ENCODE assay signal across 7 mouse cellular contexts in genomic region chr11:75551961-75552441, GRCm38 (mm10). TPM values are rescaled to one million over a fixed set of nuclear protein-coding genes. Genes with fewer than 3 reads are reported as not detected.
DNase-seq lines count a peak whose midpoint lies in the region; ATAC-seq and TF ChIP-seq lines count a peak whose summit lies in the region.

No protein-coding gene starts in this region.

- DNase-seq in right cerebral cortex, adult 18-20 months, result peak; percentile 60
- DNase-seq in right cerebral cortex, postnatal 4 days, result no peak
- peak; percentile 81 to 82 for DNase-seq in heart, adult 9 months (ENCODE audit: low spot score in 2 of 2)
- no peak for DNase-seq in limb, embryonic 10.5 days (ENCODE audit: low spot score)
- peak; percentile 61 for DNase-seq in stomach, postnatal 0 days (ENCODE audit: low spot score)
- no peak for DNase-seq in natural killer cell, adult 2 months (ENCODE audit: low spot score in 2 of 2)

- no peaks in the 10 kb centered on the region for H3K36me3 ChIP-seq in limb, embryonic 10.5 days
- H3K36me3 ChIP-seq in stomach, postnatal 0 days (ENCODE audit: control insufficient read depth, insufficient read depth, low read length), result no peaks in the 10 kb centered on the region; the same call in 1 of the 2 replicates

- H3K9me3 ChIP-seq in limb, embryonic 10.5 days (replicated peaks), result no peaks in the 10 kb centered on the region
- no peaks in the 10 kb centered on the region for H3K9me3 ChIP-seq in stomach, postnatal 0 days (ENCODE audit: control insufficient read depth, low read length)

- no peak for TF ChIP-seq CTCF in cortical plate, adult 2 months (IDR thresholded peaks at IDR 0.05; ENCODE audit: extremely low read depth, insufficient read depth, low read length)
- no peak for TF ChIP-seq CTCF in stomach, postnatal 0 days (IDR thresholded peaks at IDR 0.05; ENCODE audit: low read depth)

- 0 out of 2 replicates have a peak, but pooled peaks have one; percentile 29 for TF ChIP-seq POLR2A in cortical plate, adult 2 months (IDR thresholded peaks at IDR 0.05; ENCODE audit: extremely low read depth, insufficient read depth, low read length)

- no peak overlapping the region for H3K4me3 ChIP-seq in cortical plate, adult 2 months (ENCODE audit: insufficient read depth, low read length)
- H3K4me3 ChIP-seq in limb, embryonic 10.5 days, result no peak overlapping the region
- H3K4me3 ChIP-seq in stomach, postnatal 0 days (ENCODE audit: low read depth, low read length), result no peak overlapping the region

- H3K4me2 ChIP-seq in stomach, postnatal 0 days (replicated peaks; ENCODE audit: low read depth), result 0 out of 2 replicates have a peak overlapping the region, but pooled peaks have one; percentile 23

- no peaks in the 10 kb centered on the region for H3K27me3 ChIP-seq in limb, embryonic 10.5 days (ENCODE audit: low read depth, poor library complexity, severe bottlenecking)
- no peaks in the 10 kb centered on the region for H3K27me3 ChIP-seq in stomach, postnatal 0 days (ENCODE audit: control insufficient read depth, insufficient read depth, low read length)

- TF ChIP-seq EP300 in stomach, postnatal 0 days (optimal IDR thresholded peaks at IDR 0.05), result no peak

- peak overlapping the region; percentile 49 for H3K27ac ChIP-seq in cortical plate, adult 2 months (ENCODE audit: insufficient read depth, low read length)
- H3K27ac ChIP-seq in limb, embryonic 10.5 days, result peak overlapping the region; percentile 73
- H3K27ac ChIP-seq in stomach, postnatal 0 days (replicated peaks), result peak overlapping the region; percentile 88

- ATAC-seq in stomach, postnatal 0 days (ENCODE audit: low FRiP score, low TSS enrichment), result peak; percentile 79

- peaks cover 5% of the 10 kb centered on the region for H3K4me1 ChIP-seq in cortical plate, adult 2 months (ENCODE audit: control insufficient read depth, insufficient read depth, low read length)
- H3K4me1 ChIP-seq in limb, embryonic 10.5 days, result peaks cover 41% of the 10 kb centered on the region
- peaks cover 22% of the 10 kb centered on the region for H3K4me1 ChIP-seq in stomach, postnatal 0 days (replicated peaks; ENCODE audit: control insufficient read depth, insufficient read depth)

- 77% methylated on average over 9 of the region's 9 CpGs for WGBS in limb, embryonic 10.5 days
- WGBS in stomach, postnatal 0 days, result 37% methylated on average over 9 of the region's 9 CpGs

- H3K9ac ChIP-seq in stomach, postnatal 0 days (ENCODE audit: low read length), result peak overlapping the region; percentile 31; the same call in 1 of the 2 replicates

RNA-seq across cellular contexts. Expression of gene Slc43a2, which starts 20.5 kb away (rescaled TPM):
- 32.0 and 34.3 TPM in 2 replicates for polyA plus RNA-seq in cortical plate, adult 2 months (2012; rRNA removed)
- polyA plus RNA-seq in limb, embryonic 10.5 days (2016; fragmentation: Nextera tagmentation; extraction: Ambion mirVana), result 3.4 and 4.9 TPM in 2 replicates
- polyA plus RNA-seq in stomach, postnatal 0 days (2015; fragmentation: Nextera tagmentation; extraction: Ambion mirVana), result 5.7 and 6.4 TPM in 2 replicates

RNA-seq across cellular contexts. Expression of gene Pitpna, which starts 35.9 kb away (rescaled TPM):
- 259 TPM in 2 replicates for polyA plus RNA-seq in cortical plate, adult 2 months (2012; rRNA removed)
- polyA plus RNA-seq in limb, embryonic 10.5 days (2016; fragmentation: Nextera tagmentation; extraction: Ambion mirVana), result 60.9 and 68.8 TPM in 2 replicates
- polyA plus RNA-seq in stomach, postnatal 0 days (2015; fragmentation: Nextera tagmentation; extraction: Ambion mirVana), result 79.3 and 84.3 TPM in 2 replicates

RNA-seq across cellular contexts. Expression of gene Scarf1, which starts 38.7 kb away (rescaled TPM):
- 2.7 and 3.2 TPM in 2 replicates for polyA plus RNA-seq in cortical plate, adult 2 months (2012; rRNA removed)
- 7.0 and 7.1 TPM in 2 replicates for polyA plus RNA-seq in limb, embryonic 10.5 days (2016; fragmentation: Nextera tagmentation; extraction: Ambion mirVana)
- 2.8 and 2.9 TPM in 2 replicates for polyA plus RNA-seq in stomach, postnatal 0 days (2015; fragmentation: Nextera tagmentation; extraction: Ambion mirVana)

RNA-seq across cellular contexts. Expression of gene Rilp, which starts 42.1 kb away (rescaled TPM):
- 2.8 TPM in 2 replicates for polyA plus RNA-seq in cortical plate, adult 2 months (2012; rRNA removed)
- 0.25 and 0.46 TPM in 2 replicates for polyA plus RNA-seq in limb, embryonic 10.5 days (2016; fragmentation: Nextera tagmentation; extraction: Ambion mirVana)
- 2.7 and 3.5 TPM in 2 replicates for polyA plus RNA-seq in stomach, postnatal 0 days (2015; fragmentation: Nextera tagmentation; extraction: Ambion mirVana)

Comparison
In these comparisons a context has a peak if more than half of its experiments do, and no peak if none do; other contexts are left out.
1. DNase-seq: peak in right cerebral cortex, adult 18-20 months (single experiment), heart, adult 9 months (2 of 2) and stomach, postnatal 0 days (single experiment); none in right cerebral cortex, postnatal 4 days (single experiment), limb, embryonic 10.5 days (single experiment) and natural killer cell, adult 2 months (0 of 2).
2. Peak in every context shown above with its lines, with median percentiles within 50 percentile points of each other: H3K27ac ChIP-seq.